Mouse (Mus musculus) cortical plate, adult 2 months (tissue): Measurements from ENCODE around the gene Shisal2a. TPM values are rescaled to one million over a fixed set of nuclear protein-coding genes. Genes with fewer than 3 reads are reported as not detected.

Experiments used
- H3K27ac ChIP-seq: fragments of 200-500 bp; 2 replicates; pipeline ENCODE4 v1.5.1; 2012; ENCODE audit warnings: low read length, control low read depth, inconsistent platforms; ENCODE audit not compliant: insufficient read depth
- H3K4me1 ChIP-seq: fragments of 200-500 bp; 2 replicates; pipeline ENCODE4 v1.6.1; 2011; ENCODE audit warnings: low read length; ENCODE audit not compliant: control insufficient read depth, insufficient read depth
- H3K4me3 ChIP-seq: fragments of 200-500 bp; 2 replicates; pipeline ENCODE4 v1.5.1; 2011; ENCODE audit warnings: mild to moderate bottlenecking, low read length, control low read depth; ENCODE audit not compliant: insufficient read depth
- CTCF ChIP-seq: fragments of 200-500 bp; IDR thresholded peaks from 2 replicates; pipeline ENCODE4 v1.5.1; 2011; ENCODE audit warnings: mild to moderate bottlenecking, control low read depth, low read length; ENCODE audit not compliant: insufficient read depth; ENCODE audit errors: extremely low read depth
- POLR2A ChIP-seq: fragments of 200-500 bp; IDR thresholded peaks from 2 replicates; pipeline ENCODE4 v1.6.1; 2011; ENCODE audit warnings: mild to moderate bottlenecking, low read length, control low read depth; ENCODE audit not compliant: insufficient read depth; ENCODE audit errors: extremely low read depth
- polyA plus RNA-seq: library from polyadenylated mRNA; depleted of rRNA; stranded (reverse); fragments of >200 nt; gene quantifications from 2 replicates; pipeline ENCODE4 v1.2.3, GENCODE M21; 2012; rRNA removed

The Shisal2a gene
- 0.29 TPM in 1 of 2 replicates, not detected in the other for polyA plus RNA-seq

GRCm38 (mm10) chr4:108383183-108383714 is at the start of gene Shisal2a:
TSS of gene Shisal2a (minus strand) at chr4:108383349.
- Histone ChIP-seq H3K4me1 (no peaks in the 10 kb centered on the region), H3K4me3 (no peak within 1 kb of the TSS), H3K27ac (no peak within 1 kb of the TSS)
- TF ChIP-seq POLR2A (no peak), CTCF (no peak)

DNA sequence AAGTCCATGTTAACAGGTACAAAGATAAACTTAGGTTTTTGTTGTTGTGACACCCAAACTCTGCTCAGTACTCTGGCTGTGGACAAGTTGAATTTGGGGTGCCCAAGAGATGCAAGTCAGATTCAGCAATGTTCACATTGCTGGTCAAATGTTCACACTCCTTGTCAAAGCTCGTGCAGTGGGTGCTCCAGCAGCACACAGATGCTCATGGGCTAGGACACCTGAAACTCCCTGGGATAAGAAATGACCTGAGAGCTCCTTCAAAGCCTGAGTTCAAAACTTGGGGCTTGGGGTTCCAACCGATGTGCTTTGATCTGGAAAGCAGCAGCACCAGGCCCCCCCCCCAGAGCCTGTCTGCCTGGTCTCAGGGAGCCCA is 48.4 kb upstream of the Shisal2a start:
- TF ChIP-seq POLR2A (no peak), CTCF (no peak)

GRCm38 (mm10) chr4:108430656-108431560 is 47.8 kb upstream of the Shisal2a start:
- TF ChIP-seq POLR2A = no peak
- no peak overlapping the region for H3K4me3 ChIP-seq
- H3K4me1 ChIP-seq = no peaks in the 10 kb centered on the region
- H3K27ac ChIP-seq = no peak overlapping the region

More for the DNA sequence above, 48.4 kb upstream of the Shisal2a start:
- no peak overlapping the region for H3K4me3 ChIP-seq
- no peaks in the 10 kb centered on the region for H3K4me1 ChIP-seq
- no peak overlapping the region for H3K27ac ChIP-seq

- TF ChIP-seq CTCF (no peak), POLR2A (no peak)
- no peak overlapping the region for H3K27ac ChIP-seq
- H3K4me1 ChIP-seq = no peaks in the 10 kb centered on the region
- H3K4me3 ChIP-seq = no peak overlapping the region
Observed at GRCm38 (mm10) chr4:108428341-108428721, 45.2 kb upstream of the Shisal2a start.

- no peak overlapping the region for H3K27ac ChIP-seq
- TF ChIP-seq POLR2A (no peak), CTCF (no peak)
- no peaks in the 10 kb centered on the region for H3K4me1 ChIP-seq
- no peak overlapping the region for H3K4me3 ChIP-seq
Observed at GRCm38 (mm10) chr4:108427719-108428340, 44.7 kb upstream of the Shisal2a start.

- Histone ChIP-seq H3K27ac (no peak overlapping the region), H3K4me3 (no peak overlapping the region), H3K4me1 (no peaks in the 10 kb centered on the region)
- no peak for TF ChIP-seq POLR2A
- no peak for TF ChIP-seq CTCF
Observed at GRCm38 (mm10) chr4:108424587-108424986, 41.4 kb upstream of the Shisal2a start.

GRCm38 (mm10) chr4:108407621-108408020 is 24.5 kb upstream of the Shisal2a start:
- peaks cover 6% of the 10 kb centered on the region; the same call in 1 of the 2 replicates for H3K4me1 ChIP-seq
- no peak overlapping the region for H3K4me3 ChIP-seq
- no peak for TF ChIP-seq CTCF
- no peak overlapping the region for H3K27ac ChIP-seq

GRCm38 (mm10) chr4:108406861-108407401 is 23.8 kb upstream of the Shisal2a start, which contains the start of gene Gpx7:
TSS of gene Gpx7 (minus strand) at chr4:108406961.
- H3K4me1 ChIP-seq = peaks cover 6% of the 10 kb centered on the region; the same call in 1 of the 2 replicates
- peak within 1 kb of the TSS; percentile 27; the same call in 1 of the 2 replicates for H3K27ac ChIP-seq
- TF ChIP-seq POLR2A (no peak), CTCF (no peak)
- peak within 1 kb of the TSS; percentile 54 for H3K4me3 ChIP-seq

GRCm38 (mm10) chr4:108406138-108406860 is 23.1 kb upstream of the Shisal2a start:
- Histone ChIP-seq H3K4me3 (peak overlapping the region; percentile 54), H3K4me1 (peaks cover 6% of the 10 kb centered on the region; the same call in 1 of the 2 replicates), H3K27ac (peak overlapping the region; percentile 27; the same call in 1 of the 2 replicates)
- TF ChIP-seq CTCF = no peak
- 0 out of 2 replicates have a peak, but pooled peaks have one; percentile 27 for TF ChIP-seq POLR2A
